Mouse (Mus musculus) lung, embryonic 14.5 days (tissue): ENCODE measurements around the gene Fabp7. TPM values are rescaled to one million over a fixed set of nuclear protein-coding genes. Genes with fewer than 3 reads are reported as not detected.

ENCODE experiments used
- ATAC-seq: fragments of 200-750 bp; cut with Nextera tagmentation; 2 replicates; pipeline ENCODE4 v1.8.0; 2017; ENCODE audit warnings: mild to moderate bottlenecking, moderate TSS enrichment, moderate library complexity; ENCODE audit not compliant: insufficient read depth
- DNase-seq: peaks from one replicate; pipeline ENCODE4 v3.0.0-alpha.2; 2015
- H3K27ac ChIP-seq: fragments of 300-500 bp; sonication (generic); 2 replicates; pipeline ENCODE4 v1.5.1; 2014; ENCODE audit warnings: low read depth, mild to moderate bottlenecking, moderate library complexity
- H3K27me3 ChIP-seq: fragments of 300-500 bp; sonication (generic); 2 replicates; pipeline ENCODE4 v1.6.1; 2014; ENCODE audit warnings: low read length, control low read depth; ENCODE audit not compliant: insufficient read depth
- H3K36me3 ChIP-seq: fragments of 300-500 bp; sonication (generic); 2 replicates; pipeline ENCODE4 v1.6.1; 2014; ENCODE audit warnings: control low read depth; ENCODE audit not compliant: insufficient read depth
- H3K4me1 ChIP-seq: fragments of 300-500 bp; sonication (generic); 2 replicates; pipeline ENCODE4 v1.6.1; 2014; ENCODE audit warnings: antibody characterized with exemption, control low read depth; ENCODE audit not compliant: insufficient read depth
- H3K4me2 ChIP-seq: fragments of 300-500 bp; sonication (generic); 2 replicates; pipeline ENCODE4 v1.6.1; 2014; ENCODE audit warnings: mild to moderate bottlenecking
- H3K4me3 ChIP-seq: fragments of 300-500 bp; sonication (generic); 2 replicates; pipeline ENCODE4 v1.5.1; 2014; ENCODE audit warnings: low read depth, low read length
- H3K9ac ChIP-seq: fragments of 300-500 bp; sonication (generic); 2 replicates; pipeline ENCODE4 v1.6.1; 2014
- H3K9me3 ChIP-seq: fragments of 300-500 bp; sonication (generic); 2 replicates; pipeline ENCODE4 v1.6.1; 2016; ENCODE audit warnings: low read depth, low read length, control low read depth
- CTCF ChIP-seq: IDR thresholded peaks from 2 replicates; pipeline ENCODE4 v1.5.1; 2016; ENCODE audit warnings: antibody characterized with exemption, low read depth
- WGBS: fragments of 180-500 bp; shearing (Covaris S2); extraction: QIAGEN DNeasy Blood & Tissue Kit; methylation state at CpG from one replicate; pipeline ENCODE4 v1.1.7; 2014; 5-methylcytosine and 5-hydroxymethylcytosine counted together
- polyA plus RNA-seq: library from polyadenylated mRNA; unstranded; fragments of >200 nt; fragmentation: Nextera tagmentation; extraction: Ambion mirVana; gene quantifications from 2 replicates; pipeline ENCODE4 v1.2.1, GENCODE M21; 2014

Gene Fabp7
- polyA plus RNA-seq, 1 experiment from 2014 or later, result 9.2 TPM

- 76% methylated on average over 5 of the region's 5 CpGs for WGBS
- Histone ChIP-seq H3K4me2 (no peak overlapping the region), H3K4me1 (no peaks in the 10 kb centered on the region)
Measured at GRCm38 (mm10) chr10:57828649-57829048, 44.0 kb downstream of the Fabp7 start.

GRCm38 (mm10) chr10:57829621-57830020 lies 44.9 kb downstream of the Fabp7 start:
- no peaks in the 10 kb centered on the region for H3K27me3 ChIP-seq
- H3K4me3 ChIP-seq, result no peak overlapping the region
- no peaks in the 10 kb centered on the region for H3K4me1 ChIP-seq
- no peak overlapping the region for H3K4me2 ChIP-seq
- H3K9ac ChIP-seq, result no peak overlapping the region
- H3K36me3 ChIP-seq, result no peaks in the 10 kb centered on the region
- no peak for DNase-seq
- WGBS, result 76% methylated on average over 3 of the region's 3 CpGs
- no peak for ATAC-seq
- H3K9me3 ChIP-seq, result no peaks in the 10 kb centered on the region
- no peak for TF ChIP-seq CTCF
- no peak overlapping the region for H3K27ac ChIP-seq

More at GRCm38 (mm10) chr10:57828649-57829048, 44.0 kb downstream of the Fabp7 start:
- H3K27ac ChIP-seq, result no peak overlapping the region
- DNase-seq, result no peak
- no peak overlapping the region for H3K9ac ChIP-seq
- ATAC-seq, result no peak
- no peak for TF ChIP-seq CTCF
- no peak overlapping the region for H3K4me3 ChIP-seq
- H3K36me3 ChIP-seq, result no peaks in the 10 kb centered on the region
- no peaks in the 10 kb centered on the region for H3K27me3 ChIP-seq
- no peaks in the 10 kb centered on the region for H3K9me3 ChIP-seq

- TF ChIP-seq CTCF, result no peak
- H3K4me3 ChIP-seq, result no peak overlapping the region
- H3K4me1 ChIP-seq, result no peaks in the 10 kb centered on the region
- no peak overlapping the region for H3K9ac ChIP-seq
- no peaks in the 10 kb centered on the region for H3K9me3 ChIP-seq
- WGBS, result 93% methylated on average over 1 of the region's 1 CpGs
- H3K36me3 ChIP-seq, result no peaks in the 10 kb centered on the region
- H3K27me3 ChIP-seq, result no peaks in the 10 kb centered on the region
- no peak overlapping the region for H3K4me2 ChIP-seq
- no peak for DNase-seq
- no peak overlapping the region for H3K27ac ChIP-seq
- no peak for ATAC-seq
Measured at GRCm38 (mm10) chr10:57835094-57835493, 50.4 kb downstream of the Fabp7 start.

- no peak for TF ChIP-seq CTCF
- no peak overlapping the region for H3K4me2 ChIP-seq
- DNase-seq, result no peak
Measured at GRCm38 (mm10) chr10:57835982-57836381, 51.3 kb downstream of the Fabp7 start.

More at GRCm38 (mm10) chr10:57835982-57836381, 51.3 kb downstream of the Fabp7 start:
- no peak for ATAC-seq
- H3K4me3 ChIP-seq, result no peak overlapping the region
- no peaks in the 10 kb centered on the region for H3K9me3 ChIP-seq
- no peaks in the 10 kb centered on the region for H3K4me1 ChIP-seq
- H3K36me3 ChIP-seq, result no peaks in the 10 kb centered on the region
- no peak overlapping the region for H3K27ac ChIP-seq
- H3K9ac ChIP-seq, result no peak overlapping the region
- no peaks in the 10 kb centered on the region for H3K27me3 ChIP-seq

Other genes with a start within 250 kb of the Fabp7 start
- 1.4 and 1.9 TPM in 2 replicates for gene Pkib, start 152.9 kb upstream of the Fabp7 start, polyA plus RNA-seq
- 15.2 and 18.6 TPM in 2 replicates for gene Smpdl3a, start 9.5 kb downstream of the Fabp7 start, polyA plus RNA-seq